Mouse (Mus musculus) right cerebral cortex, postnatal 25 days (tissue): ENCODE measurements around the gene Bbs1.
"Not testable (repeated sequence)": the region's sequence is repeated elsewhere in the genome, so short reads cannot be mapped to it uniquely, and the experiment has no call there.

Source experiments
- DNase-seq: peaks from one replicate; pipeline ENCODE4 v3.0.0; 2022

Gene Bbs1

GRCm38 (mm10) chr19:4905979-4906794, at the start of gene Bbs1:
Bbs1 (minus strand) TSS chr19:4906628.
- peak; percentile 79 for DNase-seq

DNA sequence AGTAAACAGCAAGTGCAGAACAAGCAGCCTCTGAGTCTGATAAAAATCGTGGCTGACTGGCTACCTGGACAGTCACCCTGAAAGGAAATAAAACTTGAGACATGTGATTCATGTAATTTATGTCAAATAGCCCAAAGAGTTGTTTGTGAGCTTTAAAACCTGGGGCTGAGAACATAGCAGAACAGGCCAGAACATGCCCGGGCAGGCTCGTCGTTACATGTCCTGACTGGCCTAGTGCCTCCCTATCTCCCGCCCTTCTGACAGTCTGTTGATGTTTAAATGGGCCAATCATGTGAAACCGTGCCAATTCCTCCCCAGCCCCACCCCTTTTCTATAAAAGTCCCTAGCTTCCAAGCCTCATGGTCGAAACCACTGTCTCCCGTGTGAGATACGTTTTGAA, 42.2 kb upstream of the Bbs1 start:
- not testable (repeated sequence) for DNase-seq

- no peak for DNase-seq
These were observed 39.1 kb upstream of the Bbs1 start for GRCm38 (mm10) chr19:4945540-4945939.

DNA sequence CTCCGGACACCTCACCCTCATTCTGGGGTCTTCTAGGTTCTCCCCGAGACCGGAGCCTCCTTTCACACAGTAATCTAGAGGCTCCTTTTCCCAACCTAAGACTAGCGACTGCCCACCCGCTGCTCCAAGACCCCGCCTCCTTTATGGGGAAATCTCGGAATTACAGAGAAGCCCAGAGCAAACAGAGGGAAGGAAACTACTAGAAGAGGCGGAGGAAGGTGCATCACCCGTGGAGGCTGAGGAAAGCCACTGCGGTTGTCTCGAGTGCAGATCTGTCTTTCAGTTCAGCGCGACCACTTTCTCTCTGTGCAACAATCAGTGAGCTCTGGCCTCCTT, 36.8 kb upstream of the Bbs1 start:
- DNase-seq: no peak

- DNase-seq: peak; percentile 82
These were observed 36.3 kb upstream of the Bbs1 start, which contains the start of gene Peli3 for GRCm38 (mm10) chr19:4942551-4943252. Peli3 (minus strand) TSS chr19:4943127.

GRCm38 (mm10) chr19:4937444-4938310, 31.2 kb upstream of the Bbs1 start:
- DNase-seq: no peak

DNA sequence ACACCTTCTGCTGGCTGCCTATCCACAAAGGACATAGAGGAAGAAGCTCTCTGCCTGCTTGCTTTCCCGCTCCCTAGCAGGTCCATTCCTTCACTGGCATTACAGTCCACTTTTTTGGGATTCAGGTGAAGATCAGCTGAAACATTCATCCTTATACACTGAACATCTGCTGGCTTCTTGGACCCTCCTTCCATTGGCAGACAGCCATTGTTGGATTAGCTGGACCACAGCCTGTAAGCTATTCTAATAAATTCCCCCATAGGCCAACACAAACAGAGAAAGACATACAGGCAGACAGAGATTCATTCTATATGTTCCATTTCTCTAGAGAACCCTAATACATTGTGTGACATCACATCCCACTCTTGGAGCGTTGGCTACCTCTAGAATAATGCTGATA, 30.5 kb upstream of the Bbs1 start:
- no peak for DNase-seq

DNA sequence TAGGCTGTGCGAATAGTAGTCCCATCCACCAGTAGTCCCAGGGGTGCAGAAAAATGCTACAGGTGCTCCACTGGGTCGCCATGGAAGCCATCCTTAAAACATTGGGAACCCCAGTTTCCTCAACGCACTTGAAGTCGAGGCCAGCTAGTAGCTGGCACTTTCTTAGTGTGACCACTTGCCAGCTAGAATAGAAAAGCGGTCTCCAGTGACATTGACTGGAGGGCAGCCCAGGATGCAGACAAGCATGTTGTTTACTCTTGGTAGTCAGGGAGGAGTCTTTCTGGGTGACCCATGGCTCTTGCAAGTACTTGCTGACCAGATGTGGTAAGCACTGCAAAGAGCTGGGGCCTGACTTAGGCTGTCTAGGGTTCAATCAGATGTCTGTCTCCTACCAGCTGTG, 22.4 kb upstream of the Bbs1 start:
- no peak for DNase-seq

- DNase-seq: peak; percentile 98
These were observed 21.6 kb upstream of the Bbs1 start, which contains the start of gene Dpp3 for GRCm38 (mm10) chr19:4927904-4928531. Dpp3 (minus strand) TSS chr19:4928287.

DNA sequence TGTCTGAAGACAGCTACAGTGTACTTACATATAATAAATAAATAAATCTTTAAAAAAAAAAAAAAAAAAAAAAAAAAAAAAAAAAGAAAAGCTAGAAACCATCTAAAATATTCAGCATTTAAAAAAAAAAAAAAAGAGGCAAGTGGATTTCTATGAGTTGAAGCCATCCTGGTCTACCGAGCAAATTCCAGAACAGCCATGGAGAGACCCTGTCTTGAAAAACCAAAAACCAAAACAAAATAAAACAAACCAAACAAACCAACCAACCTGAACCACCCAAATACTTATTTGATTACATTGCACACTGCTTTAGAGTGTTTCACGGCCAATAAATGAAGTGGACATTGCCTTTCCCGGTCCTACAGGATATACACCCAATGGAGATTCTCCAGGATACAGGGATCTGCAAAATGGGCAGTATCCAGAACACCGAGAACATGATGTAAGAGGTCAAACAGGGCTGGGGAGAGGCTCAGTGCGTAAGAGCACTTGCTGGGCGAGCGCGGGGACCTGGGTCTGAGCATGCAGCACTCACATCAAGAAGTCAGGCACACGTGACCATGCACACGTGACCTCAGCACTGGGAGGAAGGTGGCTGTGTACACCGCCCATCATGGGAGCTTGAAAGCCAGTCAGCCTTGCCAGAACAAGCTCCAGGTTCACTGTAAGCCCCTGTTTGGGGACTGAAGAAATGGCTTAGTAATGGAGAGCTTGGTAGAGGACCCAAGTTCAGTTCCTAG, 18.9 kb upstream of the Bbs1 start:
- DNase-seq: no peak

- no peak for DNase-seq
These were observed 13.2 kb upstream of the Bbs1 start for GRCm38 (mm10) chr19:4919652-4920051.

DNA sequence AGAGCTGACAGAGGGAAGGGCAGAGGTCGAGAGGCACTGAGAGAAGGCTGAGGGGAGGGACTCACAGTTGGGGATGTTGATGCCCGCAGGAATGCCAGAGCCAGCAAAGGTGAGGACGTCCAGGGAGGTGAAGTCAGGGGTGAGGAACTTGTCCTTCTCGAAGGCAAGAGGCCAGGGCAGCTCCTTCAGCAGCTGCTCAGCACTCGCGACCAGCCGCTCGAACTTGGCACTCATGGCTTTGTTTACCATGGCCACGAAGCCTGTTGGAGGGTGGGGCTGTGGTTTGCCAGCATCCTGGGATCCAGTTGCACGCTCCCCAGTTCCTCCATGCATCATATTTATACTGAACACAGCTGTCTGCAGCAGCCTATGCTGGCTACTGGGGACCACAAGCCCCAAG, 10.4 kb upstream of the Bbs1 start:
- no peak for DNase-seq

DNA sequence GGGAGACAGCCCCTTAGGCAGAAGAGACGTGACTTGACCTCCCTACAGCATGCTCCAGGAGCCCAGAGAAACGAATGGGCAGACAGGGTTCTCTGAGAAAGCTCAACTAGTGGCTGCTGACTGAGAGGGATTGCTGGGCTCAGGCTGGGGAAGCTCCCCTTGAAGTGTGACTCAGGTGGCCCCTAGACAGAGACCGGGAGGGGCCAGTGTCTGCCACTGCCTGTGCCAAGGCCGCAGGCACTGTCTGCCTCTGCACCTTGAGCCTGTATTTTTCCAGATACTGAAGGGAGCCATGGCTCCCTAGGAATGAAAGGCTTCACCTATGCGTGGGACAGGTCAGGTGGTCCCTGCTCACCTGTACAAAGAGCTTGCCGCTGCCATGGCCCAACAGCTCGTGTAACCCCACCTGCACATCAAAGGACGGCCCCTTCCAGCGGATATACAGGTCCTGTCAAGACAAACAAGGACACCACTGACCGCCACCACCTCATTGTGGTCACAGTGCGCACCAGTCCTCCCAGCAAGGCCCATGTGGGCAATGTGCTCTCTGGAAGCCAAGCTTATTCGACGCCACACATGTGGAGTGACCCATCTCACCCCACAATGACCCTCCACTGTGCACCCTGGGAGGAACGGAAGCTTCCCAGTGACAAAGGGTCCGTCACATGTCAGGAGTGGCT, 9.6 kb upstream of the Bbs1 start:
- no peak for DNase-seq

DNA sequence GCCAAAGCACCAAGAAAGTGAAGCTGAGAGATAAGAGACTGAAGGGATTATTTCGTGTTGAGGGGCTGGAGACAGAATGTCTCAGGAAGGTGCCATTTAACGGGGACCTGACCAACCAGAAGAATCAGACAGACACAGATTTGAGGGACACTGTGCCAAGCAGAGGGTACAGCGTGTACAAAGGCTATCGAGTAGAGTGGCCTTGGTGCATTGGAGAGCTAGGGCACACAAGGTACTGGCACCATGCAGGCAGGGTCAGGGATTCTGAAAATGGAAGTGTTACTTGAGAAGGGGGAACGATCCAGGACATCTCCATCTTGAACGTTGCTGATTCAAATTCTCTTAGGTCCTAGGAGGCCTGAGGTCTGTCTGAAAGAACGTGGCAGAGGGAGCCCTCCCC, 2.9 kb upstream of the Bbs1 start:
- no peak for DNase-seq

DNA sequence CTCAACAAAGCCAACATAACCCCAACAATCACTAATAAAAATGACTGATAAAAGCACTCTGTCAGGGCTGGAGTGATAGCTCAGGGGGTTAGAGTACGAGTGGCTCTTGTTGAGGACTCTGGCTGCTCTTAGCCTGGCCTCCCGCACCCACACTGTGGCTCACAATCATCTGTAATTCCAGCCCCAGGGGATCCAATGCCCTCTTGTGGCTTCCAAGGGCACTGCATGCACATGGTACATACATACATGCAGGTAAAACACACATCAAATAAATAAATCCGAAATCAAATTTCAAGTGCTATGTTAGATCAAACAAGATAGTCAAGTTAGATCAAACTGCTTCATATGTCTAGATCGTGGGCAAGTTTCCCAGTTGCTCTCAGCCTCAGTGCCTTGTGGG, 1.7 kb upstream of the Bbs1 start:
- no peak for DNase-seq

GRCm38 (mm10) chr19:4899888-4900287, 6.5 kb downstream of the Bbs1 start:
- DNase-seq: no peak

DNA sequence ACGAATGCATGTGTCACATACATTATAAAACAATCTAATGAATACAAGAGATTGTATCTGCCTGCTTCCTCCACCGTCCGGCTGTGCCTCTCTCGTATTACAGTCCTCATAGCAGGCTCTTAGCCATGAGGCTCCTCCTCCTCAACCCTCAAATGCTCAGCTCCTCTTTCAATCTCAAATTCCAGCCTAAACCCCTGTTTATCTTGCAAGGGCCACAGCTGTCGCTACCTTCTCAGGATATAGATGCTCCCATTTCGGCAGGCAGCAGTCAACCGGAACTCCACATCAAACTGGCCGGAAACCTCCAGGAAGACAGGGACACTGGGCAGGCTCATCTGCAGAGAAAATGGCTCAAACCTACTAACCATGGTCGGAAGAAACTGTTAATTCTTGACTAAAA, 7.5 kb downstream of the Bbs1 start:
- no peak for DNase-seq

DNA sequence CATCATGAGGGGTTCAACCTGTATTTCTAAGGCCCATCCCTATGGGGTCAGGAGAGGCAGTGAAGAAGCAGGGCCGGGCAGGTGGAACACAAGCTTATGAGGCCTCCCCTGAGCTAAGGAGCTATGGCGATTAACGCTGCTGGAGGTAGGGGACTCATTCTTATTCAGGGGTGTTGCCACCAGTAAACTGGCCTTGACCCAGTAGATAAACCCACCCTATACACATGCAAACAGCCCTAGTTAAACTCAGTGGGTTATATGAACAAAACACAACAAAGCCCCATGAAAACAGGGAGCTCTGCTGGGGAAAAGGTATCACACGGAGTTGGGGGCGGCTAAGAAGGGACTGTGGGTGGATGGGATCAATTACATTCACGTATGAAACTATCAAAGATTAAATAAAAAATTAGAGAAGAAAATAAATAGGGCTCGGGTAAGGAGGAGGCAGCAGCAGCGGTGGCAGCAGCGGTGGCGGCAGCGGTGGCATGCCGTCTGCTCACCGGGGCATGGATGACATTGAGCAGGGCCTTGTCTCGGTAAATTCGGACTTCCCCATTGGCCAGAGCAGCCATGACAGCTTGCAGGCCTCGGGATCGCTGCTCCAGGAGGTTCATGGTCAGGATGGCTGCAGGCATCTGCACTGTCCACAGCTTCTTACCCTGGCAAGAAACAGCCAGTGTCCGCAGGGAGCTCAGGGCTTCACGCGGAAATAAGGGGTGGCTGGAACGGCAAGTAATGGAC, 9.5 kb downstream of the Bbs1 start:
- no peak for DNase-seq

DNA sequence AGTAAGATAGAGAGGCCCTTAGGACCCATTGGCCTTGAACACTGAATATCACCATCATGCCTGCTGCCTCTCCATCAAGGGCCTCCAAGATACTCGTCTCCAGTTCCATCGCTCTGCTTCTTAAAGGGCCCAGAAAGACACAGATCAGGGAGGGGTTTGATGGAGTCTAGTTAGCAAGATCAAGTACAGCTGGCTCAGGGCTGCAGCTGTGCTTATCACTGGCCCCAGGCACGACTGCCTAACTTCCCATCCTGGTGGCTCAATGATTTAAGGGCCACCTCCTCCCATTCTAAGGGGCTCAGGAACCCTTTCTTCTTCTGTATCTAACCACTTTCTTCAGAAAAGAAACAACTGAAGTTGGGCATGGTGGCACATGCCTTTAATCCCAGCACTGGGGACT, 14.6 kb downstream of the Bbs1 start:
- DNase-seq: no peak

- no peak for DNase-seq
These were observed 16.6 kb downstream of the Bbs1 start for GRCm38 (mm10) chr19:4889791-4890190.

- DNase-seq: no peak
These were observed 22.5 kb downstream of the Bbs1 start for GRCm38 (mm10) chr19:4883961-4884360.
